Mouse (Mus musculus): ENCODE data around the gene Phlda1.
A peak's percentile ranks its signal among the peaks of the same experiment; 100 is the strongest.

DNA sequence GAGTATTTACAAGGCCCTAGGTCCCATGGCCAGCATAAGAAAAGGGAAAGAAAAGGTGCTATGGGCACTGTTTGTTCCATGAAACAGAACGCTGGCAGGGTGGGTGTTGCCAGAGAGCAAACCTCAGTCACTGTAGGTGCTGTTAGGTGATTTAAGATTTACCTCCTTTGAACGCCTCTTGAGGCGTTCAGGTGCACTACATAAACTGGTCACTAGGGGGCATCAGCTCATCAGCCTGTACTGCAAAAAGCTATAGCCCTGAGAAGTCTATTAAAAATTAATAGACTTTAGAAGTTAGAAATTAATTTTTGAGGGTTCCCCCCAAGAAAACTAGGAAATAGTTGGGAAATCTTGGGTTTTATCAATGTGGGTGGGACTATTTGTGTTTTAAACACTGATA is 3.0 kb upstream of the Phlda1 start:
- TF ChIP-seq POLR2A (IDR thresholded peaks at IDR 0.05; ENCODE audit: insufficient read depth, low read length) = no peak
- peak; percentile 18 for TF ChIP-seq CTCF (IDR thresholded peaks at IDR 0.05; ENCODE audit: low read depth, low read length)
